Mouse (Mus musculus) layer of hippocampus, adult 2 months (tissue): ENCODE data around the gene Atp6v0e. TPM values are rescaled to one million over a fixed set of nuclear protein-coding genes. Genes with fewer than 3 reads are reported as not detected.

Experiments
- DNase-seq, 2 experiments: peaks; one replicate each; pipeline ENCODE4 v3.0.0; 2022; ENCODE audit warnings: low spot score in 2 of 2
- H3K27ac ChIP-seq: fragments of 200-600 bp; 2 replicates; pipeline ENCODE4 v1.8.1; 2022
- H3K4me3 ChIP-seq: fragments of 200-600 bp; 2 replicates; pipeline ENCODE4 v1.8.1; 2022; ENCODE audit warnings: mild to moderate bottlenecking
- CTCF ChIP-seq: fragments of 200-600 bp; conservative IDR thresholded peaks from 2 replicates; pipeline ENCODE4 v1.8.1; 2022; ENCODE audit warnings: antibody characterized with exemption, mild to moderate bottlenecking, moderate library complexity
- total RNA-seq, 2 experiments: library from RNA; stranded (reverse); gene quantifications; 2 replicates each; pipeline ENCODE4 v1.2.3; 2021

Atp6v0e gene
- total RNA-seq, 2 experiments from 2014 or later, result 47.0 to 56.7 TPM

DNA sequence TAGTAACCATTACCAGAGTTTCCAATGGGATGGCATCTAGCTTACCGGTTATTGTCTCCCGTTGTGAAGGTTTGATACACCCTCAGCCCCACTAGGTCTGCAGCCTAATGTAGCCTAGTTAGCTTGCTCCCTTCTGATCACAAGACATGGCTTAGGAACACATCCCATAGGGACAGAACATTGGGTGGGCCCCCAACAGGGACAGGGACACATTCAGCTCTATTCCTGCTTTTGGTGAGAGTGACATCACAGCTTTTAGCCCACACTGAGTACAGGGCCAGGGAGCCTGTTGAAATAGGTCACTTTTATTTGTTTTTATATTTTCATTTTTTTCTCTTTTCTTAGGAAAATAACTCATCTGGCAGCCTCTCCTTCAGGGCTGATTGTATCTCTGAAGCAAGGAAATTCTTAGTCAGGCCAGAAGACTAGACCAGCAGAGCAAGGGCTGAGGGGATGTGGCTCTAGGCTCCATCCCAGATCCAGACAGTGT is 37.5 kb upstream of the Atp6v0e start:
- TF ChIP-seq CTCF, result no peak
- no peak overlapping the region for H3K4me3 ChIP-seq
- no peak overlapping the region for H3K27ac ChIP-seq
- DNase-seq, result no peak

DNA sequence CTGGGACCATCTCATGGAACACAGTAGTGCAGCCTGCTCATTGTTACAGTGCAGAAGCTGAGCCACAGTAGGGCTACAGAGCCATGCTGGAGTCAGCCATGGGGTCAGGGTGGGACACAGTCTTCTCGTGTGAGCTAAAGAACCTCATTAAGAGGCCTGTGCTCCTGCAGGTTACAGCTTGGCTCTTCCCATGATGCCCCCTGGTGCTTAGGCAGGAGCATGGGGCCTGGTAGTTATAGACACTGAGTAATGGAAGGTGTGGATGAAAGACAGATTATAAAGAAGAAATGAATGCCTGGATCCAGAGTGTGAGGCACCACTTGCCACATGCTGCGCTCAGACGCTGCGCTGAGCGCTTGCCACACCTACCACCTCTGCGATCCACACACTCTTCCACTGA is 34.6 kb upstream of the Atp6v0e start:
- TF ChIP-seq CTCF, result peak; percentile 41
- no peak overlapping the region for H3K4me3 ChIP-seq
- DNase-seq, result no peak
- no peak overlapping the region for H3K27ac ChIP-seq

DNA sequence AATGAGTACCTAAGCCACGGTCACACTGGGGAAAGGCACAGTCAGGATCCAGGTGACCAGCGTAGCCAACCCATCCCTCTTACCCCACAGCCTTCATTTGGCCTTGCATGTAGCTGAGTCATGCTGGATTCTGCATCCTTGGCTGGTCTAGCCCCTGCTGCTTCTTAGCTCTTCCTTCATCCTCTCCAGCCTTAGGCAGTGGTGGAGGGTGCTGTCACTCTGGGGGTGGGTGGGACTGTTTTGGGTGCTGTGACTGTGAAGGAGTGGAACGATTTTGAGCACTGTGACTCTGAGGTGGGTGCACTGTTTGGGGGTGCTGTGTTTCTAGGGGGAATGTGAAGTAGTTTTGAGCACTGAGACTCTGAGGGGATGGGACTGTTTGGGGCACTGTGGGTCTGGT is 34.1 kb upstream of the Atp6v0e start:
- no peak for DNase-seq
- Histone ChIP-seq H3K4me3 (no peak overlapping the region), H3K27ac (no peak overlapping the region)
- TF ChIP-seq CTCF, result no peak

DNA sequence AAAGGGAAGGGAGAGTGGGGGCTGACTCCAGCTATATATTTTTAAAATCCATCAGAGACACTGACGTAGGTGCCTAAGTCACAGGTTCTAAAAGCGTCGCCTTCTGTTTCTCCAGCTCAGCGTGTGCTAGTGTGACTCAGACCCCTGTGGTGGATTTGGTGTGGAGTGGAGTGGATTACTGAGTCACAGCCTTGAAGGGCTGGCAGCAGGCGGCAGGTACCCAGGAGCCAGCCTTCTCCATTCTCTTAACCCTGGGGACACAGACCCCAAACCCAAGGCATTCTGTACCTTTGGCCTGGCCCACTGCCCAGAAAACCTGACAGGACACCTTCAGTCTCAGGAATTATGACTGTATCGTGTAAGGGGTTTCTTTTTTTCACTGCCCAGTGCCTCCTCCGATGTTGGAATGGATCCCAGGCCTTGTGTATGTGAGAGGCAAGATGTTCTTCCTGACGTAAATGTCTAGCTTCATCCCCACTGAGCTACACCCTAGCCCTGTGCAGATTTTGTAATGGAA is 31.2 kb upstream of the Atp6v0e start:
- no peak for TF ChIP-seq CTCF
- Histone ChIP-seq H3K27ac (peak overlapping the region; percentile 72), H3K4me3 (no peak overlapping the region)
- DNase-seq, result peak; percentile 51 to 64

DNA sequence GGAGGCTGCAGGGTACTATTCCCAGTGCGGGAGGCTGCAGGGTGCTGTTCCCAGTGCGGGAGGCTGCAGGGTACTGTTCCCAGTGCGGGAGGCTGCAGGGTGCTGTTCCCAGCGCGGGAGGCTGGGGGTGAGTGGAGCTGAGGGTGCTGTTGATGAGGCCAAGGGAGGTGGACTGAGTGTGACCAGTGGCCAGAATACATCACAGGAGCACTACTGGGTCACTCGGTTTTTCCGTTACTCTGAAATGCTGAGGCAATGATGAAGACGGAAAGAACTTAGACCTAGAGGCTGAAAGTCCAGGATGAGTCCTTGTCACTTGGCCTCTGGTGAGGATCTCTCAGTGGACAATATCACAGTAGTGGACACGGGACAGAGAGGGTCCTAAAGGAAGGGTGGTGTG is 29.8 kb upstream of the Atp6v0e start:
- Histone ChIP-seq H3K4me3 (no peak overlapping the region), H3K27ac (no peak overlapping the region)
- DNase-seq, result no peak
- no peak for TF ChIP-seq CTCF

DNA sequence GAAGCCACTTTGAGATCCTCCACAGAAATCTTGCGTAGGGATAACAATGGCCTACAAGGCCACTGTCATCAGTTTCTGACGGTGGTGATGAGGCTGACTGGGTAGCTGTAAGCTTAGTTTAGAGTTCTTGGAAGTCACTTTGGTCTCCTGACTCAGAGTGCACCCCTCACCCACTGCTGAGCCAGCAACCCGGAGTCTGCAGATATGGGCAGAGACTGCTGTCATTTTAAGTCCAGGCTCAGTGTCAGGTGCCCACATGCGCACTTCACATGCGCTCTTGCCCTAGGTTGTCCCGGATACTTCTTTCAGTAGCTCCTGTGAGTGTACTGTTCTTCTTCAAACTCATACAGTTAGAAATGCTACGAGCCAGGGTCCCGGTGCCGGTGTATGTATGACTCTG is 29.1 kb upstream of the Atp6v0e start:
- Histone ChIP-seq H3K27ac (no peak overlapping the region), H3K4me3 (no peak overlapping the region)
- TF ChIP-seq CTCF, result no peak
- DNase-seq, result no peak

DNA sequence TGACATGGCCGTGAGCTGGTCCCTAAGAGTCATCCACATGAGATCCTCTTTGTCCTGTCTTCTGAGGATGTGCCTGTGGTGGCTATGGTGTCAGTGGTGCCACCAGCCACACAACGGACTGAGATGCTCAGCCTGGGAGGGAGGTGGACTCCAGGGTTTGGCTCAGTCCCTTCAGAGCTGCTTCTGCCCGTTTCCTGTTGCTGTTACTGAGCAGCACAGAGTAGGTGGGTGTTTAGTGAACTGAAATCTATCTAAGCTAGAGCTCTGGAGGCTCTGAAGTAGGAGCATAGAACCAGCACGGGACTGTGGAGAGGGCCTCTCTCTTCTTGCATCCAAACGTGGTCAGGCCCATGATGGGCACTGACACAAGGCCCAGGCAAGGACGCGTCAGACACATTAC is 28.5 kb upstream of the Atp6v0e start:
- Histone ChIP-seq H3K4me3 (no peak overlapping the region), H3K27ac (peak overlapping the region; percentile 11; the same call in 1 of the 2 replicates)
- no peak for DNase-seq
- no peak for TF ChIP-seq CTCF

DNA sequence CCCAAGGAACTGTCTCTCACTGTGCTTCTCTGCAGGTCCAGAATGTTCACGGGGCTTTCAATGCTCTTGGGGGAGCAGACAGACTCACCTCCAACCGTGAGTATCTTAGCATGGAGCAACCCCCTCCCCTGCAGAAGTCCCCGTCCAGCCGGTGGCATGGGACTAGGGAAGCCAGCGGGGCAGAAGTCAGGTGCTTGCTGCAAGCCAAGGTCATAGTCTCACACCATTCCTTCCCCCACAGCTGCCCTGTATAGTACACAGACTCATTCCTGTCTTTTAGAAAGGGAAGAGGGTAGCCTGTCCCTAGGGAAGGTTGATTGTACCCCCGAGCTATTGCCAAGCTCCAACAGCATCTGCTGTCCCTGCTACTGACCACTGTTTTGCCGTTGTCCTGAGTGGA is 27.1 kb upstream of the Atp6v0e start:
- H3K4me3 ChIP-seq, result no peak overlapping the region
- no peak for TF ChIP-seq CTCF
- H3K27ac ChIP-seq, result no peak overlapping the region
- DNase-seq, result no peak

DNA sequence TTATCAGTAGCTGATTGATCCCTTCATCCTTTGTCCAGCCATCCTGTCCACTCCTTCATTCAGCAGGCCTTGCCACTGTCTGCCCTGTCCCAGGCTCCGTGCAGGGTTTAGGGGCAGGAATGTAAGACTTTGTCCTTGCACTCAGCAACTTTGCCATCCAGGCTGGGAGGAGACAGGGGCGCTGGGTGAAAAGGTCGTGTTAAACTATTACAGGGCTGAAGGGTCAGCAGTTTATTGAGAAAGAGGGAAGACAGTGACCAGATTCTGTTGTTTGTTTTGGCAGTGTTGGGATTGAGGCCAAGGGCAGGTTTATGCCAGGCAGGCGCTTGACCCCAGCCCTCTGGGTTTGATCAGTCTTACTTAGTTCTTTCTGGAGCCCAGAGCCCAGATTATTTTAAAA is 25.2 kb upstream of the Atp6v0e start:
- TF ChIP-seq CTCF, result no peak
- no peak for DNase-seq

DNA sequence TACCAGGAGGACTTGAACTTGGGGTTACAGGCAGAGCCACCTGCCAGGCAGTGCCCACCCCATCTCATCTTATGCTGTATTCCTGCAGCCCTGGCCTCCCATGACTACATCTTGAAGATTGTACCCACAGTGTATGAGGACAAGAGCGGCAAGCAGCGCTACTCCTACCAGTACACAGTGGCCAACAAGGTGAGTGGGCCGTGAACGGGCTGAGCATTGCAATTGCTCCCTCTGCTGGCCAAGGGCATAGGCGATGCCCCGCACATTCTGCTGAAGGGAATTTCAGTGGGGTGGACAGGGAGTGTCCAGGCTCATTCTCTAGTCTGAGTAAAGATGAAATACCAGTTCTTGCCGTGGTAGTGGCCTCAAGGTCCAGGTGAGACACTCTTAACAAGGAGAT is 24.4 kb upstream of the Atp6v0e start:
- no peak overlapping the region for H3K4me3 ChIP-seq
- DNase-seq, result peak; percentile 49 to 78
- peak; percentile 98 for TF ChIP-seq CTCF
- no peak overlapping the region for H3K27ac ChIP-seq

More for the DNA sequence above, 25.2 kb upstream of the Atp6v0e start:
- H3K4me3 ChIP-seq, result no peak overlapping the region
- H3K27ac ChIP-seq, result no peak overlapping the region

DNA sequence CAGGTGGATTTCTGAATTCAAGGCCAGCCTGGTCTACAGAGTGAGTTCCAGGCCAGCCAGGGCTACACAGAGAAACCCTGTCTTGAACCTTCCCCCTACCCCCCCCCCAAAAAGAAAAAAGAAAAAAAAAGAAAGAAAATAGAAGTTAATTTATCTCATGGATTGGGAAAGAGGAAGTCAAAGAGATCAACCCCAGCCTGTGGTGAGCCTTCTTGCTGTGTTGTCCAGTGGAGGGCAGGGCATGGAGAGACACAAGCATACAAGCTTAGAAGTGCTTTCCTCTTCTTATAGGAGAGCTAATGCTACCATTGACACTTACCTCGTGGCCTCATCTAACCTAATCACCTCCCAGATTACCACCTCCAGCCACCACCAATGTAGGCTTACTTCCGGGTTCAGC is 23.2 kb upstream of the Atp6v0e start:
- no peak for TF ChIP-seq CTCF
- DNase-seq, result no peak
- Histone ChIP-seq H3K4me3 (no peak overlapping the region), H3K27ac (peak overlapping the region; percentile 59; the same call in 1 of the 2 replicates)

DNA sequence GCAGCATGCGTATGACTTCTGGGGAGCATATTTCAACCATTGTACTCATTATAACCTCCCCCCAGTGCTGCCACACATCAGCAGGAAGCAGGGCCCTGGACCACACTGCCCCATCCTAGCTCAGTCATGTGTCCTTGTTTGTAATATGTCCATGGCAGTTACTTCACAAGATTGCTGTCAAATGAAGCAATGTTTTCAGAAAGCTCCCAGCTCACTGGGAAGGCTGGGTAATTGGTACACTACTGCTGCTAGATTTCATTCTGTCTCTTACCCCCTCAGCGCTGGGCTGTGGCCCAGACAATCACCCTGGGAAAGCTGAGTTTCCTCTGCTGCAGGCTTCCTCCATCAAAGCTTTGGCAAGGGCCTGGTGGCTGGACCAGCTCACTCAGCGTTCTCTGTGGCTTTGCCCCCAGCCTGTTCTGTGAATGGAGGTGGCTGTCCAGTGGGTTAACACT is 22.7 kb upstream of the Atp6v0e start:
- no peak for TF ChIP-seq CTCF
- Histone ChIP-seq H3K4me3 (no peak overlapping the region), H3K27ac (peak overlapping the region; percentile 59; the same call in 1 of the 2 replicates)
- DNase-seq, result no peak

DNA sequence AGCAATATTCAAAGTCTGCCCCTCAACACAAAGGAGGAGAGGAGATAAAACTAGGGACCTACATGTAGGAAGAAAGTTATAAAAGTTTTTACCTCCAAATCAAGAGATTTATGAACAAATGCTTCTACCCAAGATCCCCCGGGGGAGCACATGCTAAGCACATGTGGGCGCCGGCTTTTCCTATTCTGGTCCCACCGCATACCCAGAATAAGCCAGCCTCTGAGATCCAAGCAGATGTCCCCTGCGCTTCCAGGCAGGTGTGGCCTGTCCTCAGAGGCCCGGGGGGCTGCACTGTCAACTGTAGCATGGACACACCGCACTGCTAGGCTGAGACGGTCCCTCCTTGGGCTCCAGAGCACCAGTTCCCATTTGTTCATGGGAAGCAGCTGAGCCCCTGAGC is 19.6 kb upstream of the Atp6v0e start:
- no peak for DNase-seq
- TF ChIP-seq CTCF, result no peak
- H3K27ac ChIP-seq, result no peak overlapping the region

DNA sequence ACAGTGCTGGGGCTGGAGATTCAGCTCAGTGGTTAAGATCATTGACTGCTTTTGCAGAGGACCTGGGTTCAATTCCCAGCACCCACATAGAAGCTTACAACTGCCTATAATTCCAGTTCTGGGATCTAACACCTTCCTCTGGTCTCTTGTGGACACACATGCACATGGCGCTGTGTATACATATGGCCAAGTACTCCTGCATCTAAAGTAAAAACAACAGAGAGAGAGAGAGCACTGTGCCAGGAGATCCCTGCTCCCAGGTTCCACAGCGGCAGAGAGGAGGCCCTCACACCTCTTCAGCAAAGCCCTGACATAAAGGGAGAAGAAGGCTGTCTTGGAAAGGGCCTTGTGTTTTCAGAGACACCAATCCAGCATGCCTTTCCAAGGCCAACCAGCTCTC is 19.0 kb upstream of the Atp6v0e start:
- Histone ChIP-seq H3K4me3 (no peak overlapping the region), H3K27ac (no peak overlapping the region)
- DNase-seq, result no peak
- TF ChIP-seq CTCF, result no peak

More for the DNA sequence above, 19.6 kb upstream of the Atp6v0e start:
- H3K4me3 ChIP-seq, result no peak overlapping the region
